Mouse (Mus musculus) embryonic facial prominence, embryonic 15.5 days (tissue): ENCODE measurements around the gene 4930469K13Rik. TPM values are rescaled to one million over a fixed set of nuclear protein-coding genes. Genes with fewer than 3 reads are reported as not detected.

Source experiments
- ATAC-seq: fragments of 200-750 bp; cut with Nextera tagmentation; 2 replicates; pipeline ENCODE4 v1.8.0; 2017; ENCODE audit warnings: low read depth, moderate TSS enrichment; ENCODE audit not compliant: insufficient number of reproducible peaks, low FRiP score, low TSS enrichment
- H3K27ac ChIP-seq: fragments of 300-500 bp; sonication (generic); replicated peaks from 2 replicates; pipeline ENCODE4 v1.5.1; 2015; ENCODE audit warnings: mild to moderate bottlenecking, inconsistent platforms
- H3K27me3 ChIP-seq: fragments of 300-500 bp; sonication (generic); 2 replicates; pipeline ENCODE4 v1.6.1; 2015; ENCODE audit warnings: inconsistent platforms
- H3K36me3 ChIP-seq: fragments of 300-500 bp; sonication (generic); 2 replicates; pipeline ENCODE4 v1.6.1; 2015; ENCODE audit warnings: mild to moderate bottlenecking, inconsistent platforms
- H3K4me1 ChIP-seq: fragments of 300-500 bp; sonication (generic); 2 replicates; pipeline ENCODE4 v1.6.1; 2015; ENCODE audit warnings: inconsistent platforms
- H3K4me2 ChIP-seq: fragments of 300-500 bp; sonication (generic); replicated peaks from 2 replicates; pipeline ENCODE4 v1.6.1; 2015; ENCODE audit warnings: mild to moderate bottlenecking, inconsistent platforms
- H3K4me3 ChIP-seq: fragments of 300-500 bp; sonication (generic); replicated peaks from 2 replicates; pipeline ENCODE4 v1.5.1; 2015; ENCODE audit warnings: mild to moderate bottlenecking, inconsistent platforms
- H3K9ac ChIP-seq: fragments of 300-500 bp; sonication (generic); 2 replicates; pipeline ENCODE4 v1.6.1; 2015; ENCODE audit warnings: inconsistent platforms
- H3K9me3 ChIP-seq: fragments of 300-500 bp; sonication (generic); replicated peaks from 2 replicates; pipeline ENCODE4 v1.6.1; 2016; ENCODE audit warnings: inconsistent platforms
- whole genome bisulfite sequencing: fragments of 180-500 bp; shearing (Covaris S2); methylation state at CpG from one replicate; pipeline ENCODE4 v1.1.7; 2015; 5-methylcytosine and 5-hydroxymethylcytosine counted together
- polyA plus RNA-seq: library from polyadenylated mRNA; unstranded; fragments of >200 nt; fragmentation: Nextera tagmentation; extraction: Ambion mirVana; gene quantifications from 2 replicates; pipeline ENCODE4 v1.2.1, GENCODE M21; 2015

Gene 4930469K13Rik
- polyA plus RNA-seq, 1 experiment from 2014 or later, result 1.5 TPM

GRCm38 (mm10) chr11:33975121-33975520, 123.2 kb downstream of the 4930469K13Rik start:
- Histone ChIP-seq H3K36me3 (no peaks in the 10 kb centered on the region), H3K4me3 (no peak overlapping the region), H3K27me3 (no peaks in the 10 kb centered on the region), H3K4me1 (no peaks in the 10 kb centered on the region), H3K9ac (no peak overlapping the region), H3K4me2 (no peak overlapping the region), H3K27ac (no peak overlapping the region), H3K9me3 (no peaks in the 10 kb centered on the region)
- no peak for ATAC-seq
- WGBS, result 81% methylated on average over 2 of the region's 2 CpGs

GRCm38 (mm10) chr11:33974341-33975040, 123.9 kb downstream of the 4930469K13Rik start:
- Histone ChIP-seq H3K9ac (no peak overlapping the region), H3K4me2 (no peak overlapping the region), H3K9me3 (no peaks in the 10 kb centered on the region), H3K27ac (no peak overlapping the region), H3K27me3 (no peaks in the 10 kb centered on the region), H3K4me1 (0 out of 2 replicates have a peak, but pooled peaks cover 5% of the 10 kb centered on the region), H3K4me3 (no peak overlapping the region), H3K36me3 (no peaks in the 10 kb centered on the region)
- WGBS, result 66% methylated on average over 14 of the region's 14 CpGs
- no peak for ATAC-seq

DNA sequence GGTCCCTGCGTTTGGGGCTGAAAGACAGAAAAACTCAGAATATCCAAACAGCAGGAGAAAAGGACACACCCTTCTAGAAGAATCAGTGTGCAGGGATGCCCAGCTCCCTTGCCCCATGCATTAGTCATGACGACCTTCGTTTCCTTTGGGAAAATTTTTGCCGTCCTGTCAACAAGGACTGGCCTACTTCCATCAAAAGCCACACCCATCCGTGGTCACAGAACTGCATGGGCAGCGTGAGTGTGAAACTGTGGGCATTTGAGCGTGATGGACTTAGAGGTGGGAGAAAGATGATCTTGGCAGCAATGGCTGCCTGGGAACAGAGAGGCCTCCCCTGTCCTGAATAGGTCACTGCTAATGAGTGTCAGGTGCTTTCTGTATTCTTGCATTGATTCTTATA, 126.2 kb downstream of the 4930469K13Rik start:
- Histone ChIP-seq H3K9ac (no peak overlapping the region), H3K36me3 (no peaks in the 10 kb centered on the region), H3K9me3 (no peaks in the 10 kb centered on the region), H3K4me3 (no peak overlapping the region), H3K27me3 (no peaks in the 10 kb centered on the region), H3K27ac (no peak overlapping the region), H3K4me2 (no peak overlapping the region), H3K4me1 (peaks cover 12% of the 10 kb centered on the region; the same call in 1 of the 2 replicates)
- no peak for ATAC-seq
- 71% methylated on average over 7 of the region's 7 CpGs for WGBS

- H3K9ac ChIP-seq, result no peak overlapping the region
- H3K27me3 ChIP-seq, result no peaks in the 10 kb centered on the region
- H3K36me3 ChIP-seq, result no peaks in the 10 kb centered on the region
- ATAC-seq, result no peak
- H3K4me2 ChIP-seq, result no peak overlapping the region
- no peak overlapping the region for H3K27ac ChIP-seq
- H3K4me3 ChIP-seq, result no peak overlapping the region
- H3K4me1 ChIP-seq, result peaks cover 12% of the 10 kb centered on the region; the same call in 1 of the 2 replicates
- no peaks in the 10 kb centered on the region for H3K9me3 ChIP-seq
- WGBS, result 43% methylated on average over 3 of the region's 3 CpGs
These were observed 129.2 kb downstream of the 4930469K13Rik start for GRCm38 (mm10) chr11:33969199-33969598.

DNA sequence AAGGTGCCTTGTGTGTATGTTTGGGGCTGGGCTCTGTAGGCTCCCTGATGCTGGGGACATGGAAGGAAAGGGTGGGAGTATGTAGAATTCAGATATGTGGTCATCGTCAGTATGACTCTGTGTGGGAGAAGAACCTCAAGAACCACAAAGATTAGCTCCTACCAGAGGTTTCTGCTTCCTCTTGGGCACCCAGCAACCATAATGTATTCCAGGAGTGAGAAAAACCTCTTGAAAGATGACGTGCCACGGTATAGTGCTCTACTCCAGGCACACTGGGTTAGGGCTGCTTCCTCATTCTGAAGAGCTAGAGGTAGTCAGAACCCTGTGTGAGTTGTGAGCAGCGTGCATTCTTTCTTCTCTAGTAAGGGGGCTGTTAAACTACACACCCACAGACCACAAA, 130.6 kb downstream of the 4930469K13Rik start:
- peaks cover 12% of the 10 kb centered on the region for H3K4me1 ChIP-seq
- H3K36me3 ChIP-seq, result no peaks in the 10 kb centered on the region
- no peak overlapping the region for H3K4me3 ChIP-seq
- 68% methylated on average over 4 of the region's 4 CpGs for WGBS
- no peaks in the 10 kb centered on the region for H3K9me3 ChIP-seq
- H3K4me2 ChIP-seq, result no peak overlapping the region
- no peak for ATAC-seq
- H3K27ac ChIP-seq, result no peak overlapping the region
- no peak overlapping the region for H3K9ac ChIP-seq
- no peaks in the 10 kb centered on the region for H3K27me3 ChIP-seq

- no peaks in the 10 kb centered on the region for H3K36me3 ChIP-seq
- H3K27me3 ChIP-seq, result no peaks in the 10 kb centered on the region
- peaks cover 12% of the 10 kb centered on the region for H3K4me1 ChIP-seq
- no peak for ATAC-seq
- H3K9me3 ChIP-seq, result no peaks in the 10 kb centered on the region
- no peak overlapping the region for H3K9ac ChIP-seq
- H3K27ac ChIP-seq, result no peak overlapping the region
- H3K4me3 ChIP-seq, result no peak overlapping the region
- no peak overlapping the region for H3K4me2 ChIP-seq
- WGBS, result 46% methylated on average over 2 of the region's 2 CpGs
These were observed 133.0 kb downstream of the 4930469K13Rik start for GRCm38 (mm10) chr11:33965380-33965779.

- Histone ChIP-seq H3K4me1 (no peaks in the 10 kb centered on the region; the same call in 1 of the 2 replicates), H3K4me3 (no peak within 1 kb of the TSS), H3K27ac (no peak within 1 kb of the TSS), H3K36me3 (no peaks in the 10 kb centered on the region), H3K9me3 (no peaks in the 10 kb centered on the region), H3K27me3 (no peaks in the 10 kb centered on the region), H3K9ac (no peak within 1 kb of the TSS), H3K4me2 (no peak within 1 kb of the TSS)
- no peak for ATAC-seq
- WGBS, result 21% methylated on average over 6 of the region's 6 CpGs
These were observed 135.5 kb downstream of the 4930469K13Rik start, which contains the start of gene Kcnmb1 for GRCm38 (mm10) chr11:33962688-33963407. Gene Kcnmb1, plus strand, starts transcription at chr11:33963013.

GRCm38 (mm10) chr11:33962178-33962577, 136.2 kb downstream of the 4930469K13Rik start:
- Histone ChIP-seq H3K9ac (no peak overlapping the region), H3K27me3 (no peaks in the 10 kb centered on the region), H3K4me3 (no peak overlapping the region), H3K27ac (no peak overlapping the region), H3K9me3 (no peaks in the 10 kb centered on the region), H3K4me2 (no peak overlapping the region), H3K36me3 (no peaks in the 10 kb centered on the region), H3K4me1 (no peaks in the 10 kb centered on the region; the same call in 1 of the 2 replicates)
- ATAC-seq, result no peak
- 49% methylated on average over 7 of the region's 7 CpGs for WGBS

DNA sequence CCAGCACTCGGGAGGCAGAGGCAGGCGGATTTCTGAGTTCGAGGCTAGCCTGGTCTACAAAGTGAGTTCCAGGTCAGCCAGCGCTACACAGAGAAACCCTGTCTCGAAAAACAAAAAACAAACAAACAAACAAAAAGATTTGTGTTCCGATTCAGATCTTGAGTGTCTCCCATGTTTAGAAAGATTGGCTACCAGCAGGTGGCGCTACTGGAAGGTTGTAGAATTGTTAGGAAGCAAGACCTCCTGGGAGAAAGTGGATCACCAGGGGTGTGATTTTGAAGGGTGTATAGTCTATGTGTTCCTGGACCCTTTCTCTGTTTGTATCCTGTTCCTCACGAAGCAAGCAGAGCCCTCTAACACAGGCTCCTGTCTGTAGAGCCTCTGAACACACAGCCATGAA, 139.6 kb downstream of the 4930469K13Rik start:
- no peak for ATAC-seq
- H3K27ac ChIP-seq, result no peak overlapping the region
- H3K36me3 ChIP-seq, result no peaks in the 10 kb centered on the region
- H3K4me2 ChIP-seq, result no peak overlapping the region
- 82% methylated on average over 8 of the region's 8 CpGs for WGBS
- no peak overlapping the region for H3K9ac ChIP-seq
- no peaks in the 10 kb centered on the region for H3K9me3 ChIP-seq
- H3K27me3 ChIP-seq, result no peaks in the 10 kb centered on the region
- no peak overlapping the region for H3K4me3 ChIP-seq
- H3K4me1 ChIP-seq, result no peaks in the 10 kb centered on the region; the same call in 1 of the 2 replicates

GRCm38 (mm10) chr11:33957595-33957994, 140.8 kb downstream of the 4930469K13Rik start:
- H3K9ac ChIP-seq, result no peak overlapping the region
- H3K36me3 ChIP-seq, result no peaks in the 10 kb centered on the region
- no peak overlapping the region for H3K4me2 ChIP-seq
- H3K4me3 ChIP-seq, result no peak overlapping the region
- no peaks in the 10 kb centered on the region for H3K27me3 ChIP-seq
- 86% methylated on average over 6 of the region's 6 CpGs for WGBS
- H3K9me3 ChIP-seq, result no peaks in the 10 kb centered on the region
- ATAC-seq, result no peak
- no peak overlapping the region for H3K27ac ChIP-seq
- no peaks in the 10 kb centered on the region for H3K4me1 ChIP-seq

DNA sequence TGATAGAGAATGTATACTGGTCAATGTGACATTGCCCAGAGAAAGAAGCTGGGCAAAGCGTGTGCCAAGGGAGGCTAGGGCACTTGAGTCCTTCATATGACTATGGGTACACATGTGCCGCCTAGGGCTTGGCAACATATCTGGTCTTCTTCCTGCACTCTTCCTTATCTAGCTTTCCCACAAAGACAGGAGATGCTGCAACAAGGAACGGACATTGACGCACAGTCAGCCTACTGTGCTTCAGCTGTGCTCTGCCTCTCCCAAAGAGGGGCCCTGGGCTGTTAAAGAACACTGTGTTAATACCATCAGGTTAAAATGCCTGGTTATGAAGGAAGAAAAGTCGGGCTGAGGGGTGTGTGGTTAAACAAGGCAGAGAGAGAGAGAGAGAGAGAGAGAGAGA, 141.7 kb downstream of the 4930469K13Rik start:
- H3K27ac ChIP-seq, result no peak overlapping the region
- no peak overlapping the region for H3K9ac ChIP-seq
- no peaks in the 10 kb centered on the region for H3K27me3 ChIP-seq
- no peaks in the 10 kb centered on the region for H3K9me3 ChIP-seq
- no peaks in the 10 kb centered on the region for H3K4me1 ChIP-seq
- no peak overlapping the region for H3K4me3 ChIP-seq
- ATAC-seq, result no peak
- WGBS, result 84% methylated on average over 5 of the region's 5 CpGs
- no peak overlapping the region for H3K4me2 ChIP-seq
- H3K36me3 ChIP-seq, result no peaks in the 10 kb centered on the region
